Mouse (Mus musculus): Measurements from ENCODE around the gene Zbtb9.

Gene Zbtb9

DNA sequence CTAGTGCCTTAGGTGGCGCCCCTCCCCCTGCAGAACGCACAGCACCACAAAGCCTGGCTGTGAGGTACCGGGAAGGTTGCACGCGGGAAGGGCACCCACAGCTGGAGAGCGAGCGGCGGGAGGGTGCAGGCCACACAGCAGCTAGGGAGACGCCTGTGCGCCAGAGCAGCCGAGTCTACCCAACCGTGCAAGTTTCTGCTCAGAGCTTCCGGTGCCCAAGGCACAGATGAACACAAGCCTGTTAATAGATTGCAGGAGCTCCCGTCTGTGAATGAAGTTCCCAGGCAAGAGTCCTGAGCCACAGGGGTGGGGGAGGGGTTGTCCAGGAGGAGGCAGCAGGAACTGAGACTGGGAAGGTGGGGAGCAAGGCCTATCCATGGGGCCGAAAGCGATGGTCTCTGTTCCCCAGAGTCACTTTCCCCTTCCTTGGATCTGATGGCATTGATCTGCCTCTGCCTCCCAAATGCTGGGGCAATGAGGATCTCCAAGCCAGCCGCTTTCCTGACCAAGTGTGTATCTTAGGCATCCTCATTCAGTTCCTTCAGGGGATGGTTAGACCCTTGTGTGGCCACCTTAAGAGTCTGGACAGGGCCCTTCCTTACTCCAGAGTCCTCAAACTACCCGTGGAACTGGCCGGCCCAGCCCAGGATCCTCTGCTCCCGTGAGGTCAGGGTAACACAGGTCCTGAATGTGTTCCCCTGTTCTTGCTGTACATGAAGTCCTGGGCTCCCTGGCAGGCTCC lies 67.5 kb downstream of the Zbtb9 start:
- DNase-seq (ENCODE audit: low spot score): no peak

- no peak for DNase-seq (ENCODE audit: low spot score)
Observed at GRCm38 (mm10) chr17:27041046-27041786, 68.2 kb downstream of the Zbtb9 start.

DNA sequence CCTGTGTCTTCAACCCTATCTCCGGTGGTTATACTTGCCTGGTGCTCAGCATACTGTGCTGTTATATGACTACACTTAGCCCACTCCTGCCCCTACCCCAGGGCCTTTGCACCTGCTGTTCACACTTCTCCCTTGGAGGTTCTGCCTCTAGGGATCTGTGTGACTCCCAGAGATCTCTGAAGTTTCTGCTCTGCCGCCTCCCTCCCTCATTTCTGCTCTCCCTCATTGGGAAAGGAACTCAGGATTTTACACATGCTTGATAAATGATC lies 68.8 kb downstream of the Zbtb9 start:
- DNase-seq (ENCODE audit: low spot score): no peak

DNA sequence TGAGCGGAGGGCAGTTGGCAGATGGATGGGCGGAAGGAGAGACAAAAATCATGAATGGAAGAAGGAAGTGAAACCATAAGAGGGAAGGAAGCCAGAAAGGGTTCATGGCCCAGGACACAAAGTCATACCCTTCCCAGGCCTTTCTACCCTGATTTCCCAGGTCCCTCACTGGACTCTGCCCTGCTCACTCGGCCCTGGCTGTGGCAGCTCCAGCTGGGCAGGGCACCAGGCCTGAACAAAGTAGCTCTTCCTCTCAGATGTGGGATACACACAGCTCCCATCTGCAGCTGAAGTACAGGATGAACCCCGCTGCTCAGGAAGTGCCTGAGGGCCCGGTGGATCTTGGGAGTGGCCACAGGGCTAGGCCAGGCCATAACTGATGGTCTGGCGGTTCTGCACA lies 69.9 kb downstream of the Zbtb9 start:
- DNase-seq (ENCODE audit: low spot score): no peak

DNA sequence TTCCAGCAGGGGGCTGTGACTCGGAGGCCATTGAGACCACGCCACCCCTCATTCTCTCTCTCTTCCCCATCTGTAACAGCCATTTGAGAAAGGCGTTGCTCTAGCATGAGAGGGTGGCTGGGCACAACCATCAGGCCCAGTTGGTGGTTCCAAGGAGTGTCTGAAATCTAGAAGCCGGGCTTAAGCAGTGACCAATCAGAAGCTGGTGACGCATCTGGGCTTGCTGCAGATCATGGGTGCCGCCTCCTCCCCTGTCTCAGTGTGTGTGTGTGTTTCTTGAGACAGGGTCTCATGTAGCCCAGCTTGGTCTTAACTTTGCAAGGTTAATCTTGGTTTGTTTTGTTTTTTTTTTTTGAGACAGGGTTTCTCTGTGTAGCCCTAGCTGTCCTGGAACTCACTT lies 72.2 kb downstream of the Zbtb9 start:
- no peak for DNase-seq (ENCODE audit: low spot score)

DNA sequence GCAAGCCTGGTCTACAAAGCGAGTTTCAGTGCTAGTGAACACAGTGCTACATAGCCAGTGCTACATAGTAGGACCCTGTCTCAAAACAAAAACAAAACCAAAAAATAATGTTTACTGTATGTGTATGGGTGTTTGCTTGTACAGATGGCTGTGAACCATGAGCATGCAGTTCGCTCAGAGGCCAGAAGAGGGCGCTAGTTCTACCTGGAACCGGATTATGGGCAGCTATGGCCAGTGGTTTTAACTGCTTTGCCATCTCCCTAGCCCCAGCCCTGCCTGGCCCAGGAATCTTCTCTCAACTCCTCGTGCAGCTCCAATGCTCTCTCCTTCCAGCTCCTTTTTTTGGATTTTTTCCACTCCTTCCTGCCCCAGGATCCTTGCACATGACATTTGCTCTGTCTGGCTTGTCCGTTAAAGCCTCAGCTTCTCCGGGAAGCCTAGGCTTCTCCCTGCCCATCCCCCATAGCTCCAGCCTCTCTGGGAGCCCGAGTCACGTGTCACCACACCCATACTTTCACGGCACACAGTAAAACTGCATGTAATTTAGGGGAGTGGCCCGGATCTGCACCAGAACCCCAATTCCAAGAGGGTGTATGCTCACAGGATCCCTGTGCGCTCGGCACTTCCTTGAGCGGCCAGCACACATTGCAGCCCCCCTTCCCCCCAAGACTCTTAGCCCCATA lies 74.9 kb downstream of the Zbtb9 start:
- DNase-seq (ENCODE audit: low spot score): no peak

- no peak for DNase-seq (ENCODE audit: low spot score)
Observed at GRCm38 (mm10) chr17:27048445-27049239, 75.7 kb downstream of the Zbtb9 start.

DNA sequence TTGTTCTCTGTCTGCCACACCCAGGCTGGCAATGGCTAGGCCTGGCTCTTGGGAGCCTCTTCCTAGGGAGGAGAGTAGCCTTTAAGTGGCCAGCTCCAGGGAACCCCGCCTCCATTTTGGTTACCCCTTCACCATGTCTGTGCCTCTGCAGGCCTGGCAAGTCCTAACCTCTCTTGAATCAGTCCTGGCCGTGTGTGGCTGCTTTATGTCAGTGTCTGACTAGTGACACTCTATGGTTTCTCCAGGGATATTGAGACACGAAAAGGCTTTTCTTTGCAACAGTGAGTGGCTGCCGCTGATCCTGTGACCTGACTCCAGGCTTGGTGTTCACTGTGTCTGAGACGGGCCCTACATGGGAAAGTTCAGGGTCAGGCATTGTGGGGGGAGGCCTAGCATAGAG lies 77.9 kb downstream of the Zbtb9 start:
- no peak for DNase-seq (ENCODE audit: low spot score)

DNA sequence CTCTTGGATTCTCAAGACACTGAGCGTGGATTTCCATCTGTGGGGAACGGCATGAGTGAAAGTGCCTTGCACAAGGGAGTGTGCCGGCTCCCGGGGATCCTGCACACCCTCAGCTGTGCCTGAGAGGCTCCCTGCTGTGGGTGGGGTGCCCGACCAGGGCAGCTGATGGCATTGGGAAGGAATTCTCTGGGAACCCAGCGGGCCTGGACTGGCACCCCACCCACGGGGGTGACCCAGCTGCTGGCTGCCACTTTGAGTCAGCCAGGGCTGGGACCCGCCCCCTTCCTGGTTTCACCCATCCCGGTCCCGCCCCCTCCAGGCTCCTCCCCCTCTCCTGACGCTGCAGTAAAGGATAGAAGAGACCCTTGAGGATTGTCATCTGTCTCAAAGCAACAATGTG lies 78.5 kb downstream of the Zbtb9 start:
- no peak for DNase-seq (ENCODE audit: low spot score)

GRCm38 (mm10) chr17:27056170-27056569 lies 83.2 kb downstream of the Zbtb9 start:
- DNase-seq (ENCODE audit: low spot score): peak; percentile 61

GRCm38 (mm10) chr17:27056812-27057516 lies 84.0 kb downstream of the Zbtb9 start, which contains the start of gene Itpr3:
TSS of gene Itpr3 (plus strand) at chr17:27057304.
- peak; percentile 69 for DNase-seq (ENCODE audit: low spot score)

DNA sequence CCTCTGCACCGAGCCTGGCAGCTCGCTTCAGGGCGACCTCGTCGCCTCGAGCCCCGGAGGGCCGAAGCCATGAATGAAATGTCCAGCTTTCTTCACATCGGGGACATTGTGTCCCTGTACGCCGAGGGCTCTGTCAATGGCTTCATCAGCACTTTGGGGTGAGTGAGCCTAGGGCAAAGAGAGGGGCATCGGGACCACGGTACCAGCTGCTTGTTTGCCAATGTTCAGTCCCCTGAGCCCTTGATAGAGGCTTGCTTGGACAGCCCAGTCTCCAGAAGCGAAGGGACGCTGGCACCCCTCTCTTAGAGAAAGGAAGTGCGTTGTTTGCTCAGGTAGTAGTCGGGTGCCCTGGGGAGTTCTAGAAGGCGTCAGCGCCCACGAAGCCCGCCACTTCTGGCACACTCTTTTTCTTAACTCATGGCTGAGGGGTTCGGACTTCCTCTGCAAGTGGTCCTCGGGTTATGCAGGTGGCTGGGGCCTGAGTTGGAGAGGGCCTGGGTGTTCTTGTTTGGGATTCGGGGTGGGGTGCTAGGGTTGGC lies 84.6 kb downstream of the Zbtb9 start:
- DNase-seq (ENCODE audit: low spot score): no peak

Measured in ovary, adult 18-20 months (tissue).